Mouse (Mus musculus) kidney, embryonic 16.5 days (tissue): ENCODE results near the gene Tlr12. TPM values are rescaled to one million over a fixed set of nuclear protein-coding genes. Genes with fewer than 3 reads are reported as not detected.
"Not testable (repeated sequence)": the region's sequence is repeated elsewhere in the genome, so short reads cannot be mapped to it uniquely, and the experiment has no call there.

Source experiments
- ATAC-seq: fragments of 200-750 bp; cut with Nextera tagmentation; 2 replicates; pipeline ENCODE4 v1.8.0; 2017; ENCODE audit warnings: moderate TSS enrichment; ENCODE audit not compliant: low FRiP score, low TSS enrichment
- H3K27ac ChIP-seq: fragments of 300-500 bp; sonication (generic); 2 replicates; pipeline ENCODE4 v1.5.1; 2014; ENCODE audit warnings: low read length
- H3K27me3 ChIP-seq: fragments of 300-500 bp; sonication (generic); 2 replicates; pipeline ENCODE4 v1.6.1; 2014; ENCODE audit warnings: low read length, control low read depth, mixed read lengths; ENCODE audit not compliant: insufficient read depth
- H3K36me3 ChIP-seq: fragments of 300-500 bp; sonication (generic); 2 replicates; pipeline ENCODE4 v1.6.1; 2014; ENCODE audit warnings: low read length, control low read depth, mixed read lengths; ENCODE audit not compliant: insufficient read depth
- H3K4me1 ChIP-seq: fragments of 300-500 bp; sonication (generic); 2 replicates; pipeline ENCODE4 v1.6.1; 2014; ENCODE audit warnings: low read length, control low read depth, mixed read lengths; ENCODE audit not compliant: insufficient read depth
- H3K4me2 ChIP-seq: fragments of 300-500 bp; sonication (generic); replicated peaks from 2 replicates; pipeline ENCODE4 v1.6.1; 2014; ENCODE audit warnings: low read depth, low read length
- H3K4me3 ChIP-seq: fragments of 300-500 bp; sonication (generic); 2 replicates; pipeline ENCODE4 v1.5.1; 2014; ENCODE audit warnings: mild to moderate bottlenecking, low read length
- H3K9ac ChIP-seq: fragments of 300-500 bp; sonication (generic); replicated peaks from 2 replicates; pipeline ENCODE4 v1.6.1; 2014; ENCODE audit warnings: low read length
- H3K9me3 ChIP-seq: fragments of 300-500 bp; sonication (generic); 2 replicates; pipeline ENCODE4 v1.6.1; 2016; ENCODE audit warnings: low read length, control low read depth
- WGBS: fragments of 180-500 bp; shearing (Covaris S2); extraction: QIAGEN DNeasy Blood & Tissue Kit; methylation state at CpG from one replicate; pipeline ENCODE4 v1.1.7; 2014; 5-methylcytosine and 5-hydroxymethylcytosine counted together
- polyA plus RNA-seq: library from polyadenylated mRNA; unstranded; fragments of >200 nt; fragmentation: Nextera tagmentation; extraction: Ambion mirVana; gene quantifications from 2 replicates; pipeline ENCODE4 v1.2.1, GENCODE M21; 2015

Tlr12 gene
- 3.5 and 4.3 TPM in 2 replicates for polyA plus RNA-seq

DNA sequence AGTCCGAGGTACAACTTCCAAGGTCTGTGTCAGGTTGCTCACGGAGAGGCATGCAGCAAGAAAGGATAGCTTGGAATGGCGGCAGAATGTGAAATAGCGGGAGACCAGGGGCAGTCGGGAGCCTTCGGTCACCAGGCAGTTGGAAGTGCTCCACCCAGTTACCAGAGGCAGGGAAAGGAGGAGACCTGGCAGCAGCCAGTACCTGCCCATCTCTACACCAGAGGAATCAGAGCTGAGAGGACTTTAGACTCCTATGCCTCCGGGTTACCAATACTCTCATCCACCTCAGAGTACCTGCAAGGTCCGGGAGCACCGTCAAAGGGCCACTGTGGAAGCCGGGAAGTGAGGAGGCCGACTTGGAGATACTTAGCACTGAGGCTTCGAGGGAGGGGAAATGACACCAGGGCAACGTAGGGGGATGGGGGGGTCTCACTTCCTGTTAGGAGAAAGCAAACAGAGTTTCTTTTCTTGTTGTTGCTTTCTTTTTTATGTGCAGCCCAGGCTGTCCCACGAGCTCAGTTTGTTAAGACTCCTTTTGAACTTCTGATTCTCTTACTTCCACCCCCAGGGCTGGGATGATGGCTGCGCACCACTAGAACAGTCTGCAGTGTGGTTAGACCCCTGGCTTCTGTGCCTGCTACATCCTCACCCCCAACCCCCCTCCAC, at the start of gene Tlr12:
TSS of gene Tlr12 (minus strand) at position 374 of the 666 bp plus-strand sequence.
- peak within 1 kb of the TSS; percentile 49 for H3K9ac ChIP-seq
- peaks cover 38% of the 10 kb centered on the region for H3K4me1 ChIP-seq
- peak within 1 kb of the TSS; percentile 71 for H3K27ac ChIP-seq
- no peaks in the 10 kb centered on the region for H3K9me3 ChIP-seq
- peak within 1 kb of the TSS; percentile 39 for H3K4me2 ChIP-seq
- ATAC-seq: peak; percentile 46
- no peaks in the 10 kb centered on the region for H3K36me3 ChIP-seq
- no peaks in the 10 kb centered on the region for H3K27me3 ChIP-seq
- 37% methylated on average over 15 of the region's 15 CpGs for WGBS
- peak within 1 kb of the TSS; percentile 7; the same call in 1 of the 2 replicates for H3K4me3 ChIP-seq

DNA sequence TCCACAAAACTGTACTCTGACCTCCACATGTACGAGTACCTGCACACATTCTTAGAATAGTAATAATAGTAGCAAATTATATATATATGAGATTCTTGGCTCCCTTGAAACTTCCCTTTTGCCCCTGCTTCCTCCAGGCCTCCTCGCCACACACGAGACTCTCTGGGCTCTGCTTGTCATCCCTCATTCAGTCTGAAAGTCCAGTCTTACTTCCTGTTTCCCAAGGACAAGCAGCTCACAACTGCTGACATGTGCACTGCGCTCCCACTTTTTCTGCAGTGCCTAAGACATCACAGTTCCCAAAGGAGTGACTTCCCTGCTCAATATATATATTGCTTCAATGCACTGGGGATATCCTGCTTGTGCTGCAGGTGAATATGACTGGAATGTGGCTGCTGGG, 48.8 kb upstream of the Tlr12 start:
- Histone ChIP-seq H3K4me1 (peaks cover 23% of the 10 kb centered on the region), H3K27ac (0 out of 2 replicates have a peak overlapping the region, but pooled peaks have one; percentile 24)
- 44% methylated on average over 4 of the region's 4 CpGs for WGBS
- not testable (repeated sequence) for H3K4me2 ChIP-seq, H3K4me3 ChIP-seq, H3K9ac ChIP-seq, H3K36me3 ChIP-seq, H3K9me3 ChIP-seq, ATAC-seq, H3K27me3 ChIP-seq

DNA sequence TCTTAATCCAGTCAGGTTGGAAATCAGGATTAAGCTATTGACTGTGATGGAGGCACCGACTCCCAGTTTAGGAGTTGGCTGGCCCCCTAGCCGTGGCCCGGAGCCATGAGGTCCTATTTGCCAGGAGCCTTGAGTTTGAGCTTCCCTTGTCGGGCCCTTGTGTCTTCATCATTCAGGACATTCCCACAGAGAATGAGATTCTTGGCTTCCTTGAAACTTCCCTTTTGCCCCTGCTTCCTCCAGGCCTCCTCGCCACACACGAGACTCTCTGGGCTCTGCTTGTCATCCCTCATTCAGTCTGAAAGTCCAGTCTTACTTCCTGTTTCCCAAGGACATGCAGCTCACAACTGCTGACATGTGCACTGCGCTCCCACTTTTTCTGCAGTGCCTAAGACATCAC, 47.9 kb upstream of the Tlr12 start:
- H3K27me3 ChIP-seq, H3K27ac ChIP-seq, H3K9me3 ChIP-seq, H3K4me2 ChIP-seq, ATAC-seq, H3K36me3 ChIP-seq, H3K9ac ChIP-seq, H3K4me3 ChIP-seq: not testable (repeated sequence)
- peaks cover 22% of the 10 kb centered on the region for H3K4me1 ChIP-seq
- WGBS: 62% methylated on average over 7 of the region's 7 CpGs

DNA sequence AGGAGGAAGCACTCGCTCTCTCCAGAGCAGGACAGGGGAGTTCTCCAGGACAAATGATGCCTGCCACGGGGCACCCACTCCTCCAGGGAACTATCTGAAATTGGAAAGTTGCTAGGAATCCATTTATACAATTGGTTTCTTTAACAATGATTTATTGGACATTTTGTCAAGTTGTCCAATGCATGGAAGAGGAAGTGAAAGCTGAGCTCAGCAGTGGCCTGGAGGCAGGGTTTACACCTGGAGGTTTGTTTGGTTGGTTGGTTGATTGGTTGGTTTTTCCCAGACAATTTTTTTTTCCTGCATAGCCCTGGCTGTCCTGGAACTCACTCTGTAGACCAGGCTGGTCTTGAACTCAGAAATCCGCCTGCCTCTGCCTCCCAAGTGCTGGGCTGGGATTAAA, 45.6 kb upstream of the Tlr12 start:
- Histone ChIP-seq H3K4me1 (peaks cover 10% of the 10 kb centered on the region; the same call in 1 of the 2 replicates), H3K4me3 (no peak overlapping the region), H3K9me3 (no peaks in the 10 kb centered on the region), H3K4me2 (no peak overlapping the region), H3K9ac (no peak overlapping the region), H3K36me3 (no peaks in the 10 kb centered on the region), H3K27ac (no peak overlapping the region), H3K27me3 (no peaks in the 10 kb centered on the region)
- WGBS: 69% methylated on average over 3 of the region's 3 CpGs
- ATAC-seq: no peak

DNA sequence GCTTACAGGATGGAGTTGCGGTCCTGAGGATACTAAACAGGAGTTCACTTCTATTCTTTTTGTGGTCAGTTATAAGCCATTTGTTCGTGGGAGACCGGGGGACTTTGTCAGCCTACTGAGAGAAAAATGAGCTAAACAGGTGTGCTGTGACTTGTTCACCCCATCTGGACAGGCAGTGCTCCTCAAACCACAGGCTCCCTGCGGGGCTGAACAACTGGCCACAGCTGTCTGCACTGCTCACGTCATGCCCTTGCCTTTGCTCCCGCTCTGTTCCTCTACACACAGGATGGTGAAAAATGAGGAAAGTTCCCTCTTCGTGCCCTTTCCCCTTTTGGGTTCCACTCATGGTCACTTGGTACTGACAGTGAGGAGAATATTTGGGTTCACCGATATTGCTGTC, 42.6 kb upstream of the Tlr12 start:
- Histone ChIP-seq H3K4me3 (no peak overlapping the region), H3K4me2 (no peak overlapping the region), H3K9me3 (no peaks in the 10 kb centered on the region), H3K36me3 (no peaks in the 10 kb centered on the region), H3K27me3 (no peaks in the 10 kb centered on the region), H3K27ac (no peak overlapping the region), H3K4me1 (peaks cover 9% of the 10 kb centered on the region; the same call in 1 of the 2 replicates), H3K9ac (no peak overlapping the region)
- 82% methylated on average over 8 of the region's 8 CpGs for WGBS
- no peak for ATAC-seq

DNA sequence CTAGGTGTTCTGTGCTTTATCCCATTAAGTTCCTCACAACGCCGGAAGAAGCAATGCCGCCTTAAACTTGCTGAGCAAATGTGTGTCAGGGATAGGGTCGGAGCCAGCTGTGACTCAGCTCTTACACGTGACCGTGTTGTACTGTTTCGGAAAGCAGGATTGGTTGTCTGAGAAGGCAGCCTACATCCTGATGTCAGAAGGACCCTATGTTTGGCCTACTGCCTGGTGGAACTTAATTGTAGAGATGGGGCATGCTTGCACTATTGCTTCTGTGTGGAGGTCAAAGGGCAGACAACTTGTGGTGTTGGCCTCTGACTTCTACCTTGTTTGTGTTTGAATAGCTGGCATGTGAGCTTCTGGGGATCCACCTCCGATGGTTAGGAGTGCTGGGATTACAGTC, 41.8 kb upstream of the Tlr12 start:
- Histone ChIP-seq H3K9me3 (no peaks in the 10 kb centered on the region), H3K4me1 (peaks cover 15% of the 10 kb centered on the region; the same call in 1 of the 2 replicates), H3K4me2 (no peak overlapping the region), H3K27ac (no peak overlapping the region), H3K27me3 (no peaks in the 10 kb centered on the region), H3K9ac (no peak overlapping the region), H3K36me3 (no peaks in the 10 kb centered on the region), H3K4me3 (no peak overlapping the region)
- no peak for ATAC-seq
- WGBS: 83% methylated on average over 8 of the region's 8 CpGs

DNA sequence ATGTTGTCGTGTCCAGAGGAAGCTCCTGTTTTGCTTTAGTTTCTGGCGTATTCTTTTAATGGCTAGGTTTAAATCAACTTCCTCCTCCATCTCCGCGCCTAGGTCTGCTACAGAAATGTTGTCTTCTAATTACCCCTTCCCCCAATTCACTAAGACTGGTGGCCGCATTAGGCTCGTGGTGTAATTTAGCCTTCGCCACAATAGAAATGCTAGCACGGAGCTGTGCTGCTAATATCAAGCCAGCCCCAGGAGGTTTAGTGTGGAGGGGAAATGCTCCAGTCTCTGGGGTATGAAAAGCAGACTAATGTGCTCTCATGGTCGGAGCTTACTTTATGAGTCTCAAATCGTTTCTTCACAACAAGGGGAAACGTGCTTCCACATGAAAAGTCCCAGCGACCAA, 37.0 kb upstream of the Tlr12 start:
- Histone ChIP-seq H3K4me3 (peak overlapping the region; percentile 70), H3K36me3 (no peaks in the 10 kb centered on the region), H3K4me1 (peaks cover 30% of the 10 kb centered on the region), H3K27me3 (no peaks in the 10 kb centered on the region), H3K4me2 (peak overlapping the region; percentile 82), H3K9ac (peak overlapping the region; percentile 70), H3K9me3 (no peaks in the 10 kb centered on the region), H3K27ac (peak overlapping the region; percentile 31; the same call in 1 of the 2 replicates)
- 2% methylated on average over 12 of the region's 12 CpGs for WGBS
- no peak for ATAC-seq

DNA sequence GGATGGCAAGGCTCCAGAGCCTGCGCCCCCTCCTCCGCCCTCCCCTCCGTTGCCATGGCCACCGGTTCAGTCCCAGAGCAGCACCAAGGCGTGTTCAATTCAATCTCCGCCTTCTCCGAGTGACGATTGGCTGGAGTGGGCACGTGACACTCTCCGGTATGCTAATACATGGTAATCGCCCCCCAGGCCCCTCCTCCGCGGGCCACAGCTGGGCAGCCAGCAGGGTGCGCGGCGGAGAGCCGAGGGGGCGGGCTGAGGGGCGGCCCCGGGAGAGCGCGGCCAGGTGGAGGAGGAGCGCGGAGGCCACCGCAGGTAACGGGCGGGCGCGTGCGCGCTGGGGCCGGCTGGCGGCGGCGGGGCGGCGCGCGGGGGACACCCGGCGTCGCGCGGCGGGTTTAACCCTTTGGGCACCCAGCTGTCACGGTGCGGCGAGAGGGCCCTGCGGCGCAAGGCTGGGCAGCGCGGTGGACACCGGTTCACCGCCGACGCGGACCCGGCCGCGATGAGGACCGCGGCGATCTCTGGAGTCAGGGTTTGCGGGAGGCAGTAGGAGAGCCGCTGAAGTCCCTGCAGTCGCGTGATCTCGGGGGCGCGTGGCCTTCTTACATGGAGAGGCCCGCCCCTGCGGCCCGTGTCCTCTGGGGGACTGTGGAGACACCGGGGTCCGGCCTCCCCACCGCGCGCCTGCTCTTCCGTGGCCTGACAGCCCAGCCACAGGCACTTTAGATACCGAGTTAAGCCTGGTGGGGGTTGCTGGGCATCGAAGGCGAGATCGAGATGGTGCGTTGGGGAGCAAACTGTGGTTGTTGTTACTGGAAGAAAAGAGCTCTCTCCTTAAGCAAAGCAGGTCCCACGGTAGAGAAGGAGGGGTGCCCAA, 36.3 kb upstream of the Tlr12 start, which contains the start of gene Phc2:
TSS of gene Phc2 (plus strand) at position 198 of the 877 bp plus-strand sequence.
- Histone ChIP-seq H3K9me3 (no peaks in the 10 kb centered on the region), H3K9ac (peak within 1 kb of the TSS; percentile 70), H3K36me3 (no peaks in the 10 kb centered on the region), H3K4me2 (peak within 1 kb of the TSS; percentile 82), H3K27ac (peak within 1 kb of the TSS; percentile 61), H3K27me3 (no peaks in the 10 kb centered on the region), H3K4me3 (peak within 1 kb of the TSS; percentile 70), H3K4me1 (peaks cover 36% of the 10 kb centered on the region)
- WGBS: under 1% methylated on average over 61 of the region's 85 CpGs
- peak; percentile 97 for ATAC-seq

DNA sequence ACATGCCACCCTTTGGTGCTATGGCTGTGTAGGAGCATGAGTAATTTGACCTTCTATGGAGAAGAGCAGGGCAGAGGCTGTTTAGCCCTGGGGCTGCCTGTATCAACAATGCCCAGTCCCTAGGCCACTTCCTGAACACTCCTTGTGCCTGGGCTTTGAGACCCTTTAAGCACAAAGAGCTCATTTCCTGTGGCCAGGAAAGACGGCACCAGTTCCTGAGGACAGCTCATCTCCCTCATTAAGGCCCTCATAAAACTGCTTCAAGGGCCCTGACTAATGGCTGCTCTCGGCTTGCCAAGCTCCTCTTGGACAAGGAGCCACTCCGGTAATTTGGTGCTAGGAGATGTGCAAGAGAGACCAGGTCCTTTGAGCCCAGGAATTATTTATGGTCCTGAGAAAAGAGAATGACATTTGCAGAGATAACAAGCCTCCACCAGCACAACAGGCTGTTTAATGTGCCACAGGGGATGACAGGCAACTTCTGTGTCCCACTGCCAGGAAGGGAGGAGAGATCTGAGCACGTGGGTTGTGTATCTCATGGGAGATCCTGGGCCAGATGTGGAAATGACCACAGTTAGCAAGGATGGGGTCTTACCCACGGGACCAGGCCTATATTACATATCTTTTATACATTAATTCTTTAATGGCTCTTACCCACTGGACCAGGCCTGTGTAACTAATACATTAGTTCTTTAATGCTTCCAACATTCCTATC, 34.3 kb upstream of the Tlr12 start:
- 11% methylated on average over 5 of the region's 5 CpGs for WGBS
- no peak overlapping the region for H3K4me2 ChIP-seq
- ATAC-seq: no peak

More for the DNA sequence above, 34.3 kb upstream of the Tlr12 start:
- Histone ChIP-seq H3K36me3 (no peaks in the 10 kb centered on the region), H3K9me3 (no peaks in the 10 kb centered on the region), H3K9ac (no peak overlapping the region), H3K4me1 (peaks cover 48% of the 10 kb centered on the region), H3K27me3 (no peaks in the 10 kb centered on the region), H3K4me3 (no peak overlapping the region), H3K27ac (peak overlapping the region; percentile 74)
